Mouse (Mus musculus): Measurements from ENCODE around the gene Bcl7c. TPM values are rescaled to one million over a fixed set of nuclear protein-coding genes. Genes with fewer than 3 reads are reported as not detected.
"Not testable (repeated sequence)": the region's sequence is repeated elsewhere in the genome, so short reads cannot be mapped to it uniquely, and the experiment has no call there.

The Bcl7c gene
- total RNA-seq, 2 experiments from 2014 or later = 55.1 to 55.9 TPM

GRCm38 (mm10) chr7:127662926-127663325 lies 45.8 kb downstream of the Bcl7c start:
- DNase-seq (ENCODE audit: extremely low spot score in 1 of 2, low spot score in 2 of 2) = peak in 1 of 2 experiments; percentile 28
- intact Hi-C loops (cut with DNase I) = no loop called here

- intact Hi-C loops (cut with DNase I) = no loop called here
- no peak for DNase-seq (ENCODE audit: extremely low spot score in 1 of 2, low spot score in 2 of 2)
These were observed 46.9 kb downstream of the Bcl7c start for GRCm38 (mm10) chr7:127661833-127662232.

GRCm38 (mm10) chr7:127660882-127661281 lies 47.9 kb downstream of the Bcl7c start:
- intact Hi-C loops (cut with DNase I) = no loop called here
- no peak for DNase-seq (ENCODE audit: extremely low spot score in 1 of 2, low spot score in 2 of 2)

GRCm38 (mm10) chr7:127656946-127657345 lies 51.8 kb downstream of the Bcl7c start:
- intact Hi-C loops (cut with DNase I) = loop anchor here (5.0 kb wide), 1 partner anchor 85 kb away; the partner anchor contains the start of gene Fbxl19
- DNase-seq (ENCODE audit: extremely low spot score in 1 of 2, low spot score in 2 of 2) = peak; percentile 44 to 74

- no peak for DNase-seq (ENCODE audit: extremely low spot score in 1 of 2, low spot score in 2 of 2)
- intact Hi-C loops (cut with DNase I) = no loop called here
These were observed 54.4 kb downstream of the Bcl7c start for GRCm38 (mm10) chr7:127654318-127654717.

- intact Hi-C loops (cut with DNase I) = no loop called here
- DNase-seq (ENCODE audit: extremely low spot score in 1 of 2, low spot score in 2 of 2) = no peak
These were observed 56.7 kb downstream of the Bcl7c start for GRCm38 (mm10) chr7:127652050-127652449.

GRCm38 (mm10) chr7:127651624-127652023 lies 57.1 kb downstream of the Bcl7c start:
- intact Hi-C loops (cut with DNase I) = no loop called here
- DNase-seq (ENCODE audit: extremely low spot score in 1 of 2, low spot score in 2 of 2) = no peak

- intact Hi-C loops (cut with DNase I) = no loop called here
These were observed 59.5 kb downstream of the Bcl7c start for GRCm38 (mm10) chr7:127649206-127649605.

GRCm38 (mm10) chr7:127648516-127649201 lies 60.1 kb downstream of the Bcl7c start:
- DNase-seq (ENCODE audit: extremely low spot score in 1 of 2, low spot score in 2 of 2) = no peak
- intact Hi-C loops (cut with DNase I) = no loop called here

More at GRCm38 (mm10) chr7:127649206-127649605, 59.5 kb downstream of the Bcl7c start:
- no peak for DNase-seq (ENCODE audit: extremely low spot score in 1 of 2, low spot score in 2 of 2)

GRCm38 (mm10) chr7:127647576-127647975 lies 61.2 kb downstream of the Bcl7c start:
- intact Hi-C loops (cut with DNase I); DNase-seq (ENCODE audit: extremely low spot score in 1 of 2, low spot score in 2 of 2): not testable (repeated sequence)

- intact Hi-C loops (cut with DNase I) = no loop called here
- DNase-seq (ENCODE audit: extremely low spot score in 1 of 2, low spot score in 2 of 2) = no peak
These were observed 62.4 kb downstream of the Bcl7c start for GRCm38 (mm10) chr7:127646363-127646762.

GRCm38 (mm10) chr7:127642254-127642653 lies 66.5 kb downstream of the Bcl7c start:
- intact Hi-C loops (cut with DNase I) = no loop called here
- no peak for DNase-seq (ENCODE audit: extremely low spot score in 1 of 2, low spot score in 2 of 2)

GRCm38 (mm10) chr7:127641260-127641659 lies 67.5 kb downstream of the Bcl7c start:
- no peak for DNase-seq (ENCODE audit: extremely low spot score in 1 of 2, low spot score in 2 of 2)

GRCm38 (mm10) chr7:127636963-127637362 lies 71.8 kb downstream of the Bcl7c start:
- intact Hi-C loops (cut with DNase I) = no loop called here
- peak; percentile 73 to 91 for DNase-seq (ENCODE audit: extremely low spot score in 1 of 2, low spot score in 2 of 2)

More at GRCm38 (mm10) chr7:127641260-127641659, 67.5 kb downstream of the Bcl7c start:
- intact Hi-C loops (cut with DNase I) = no loop called here

GRCm38 (mm10) chr7:127631416-127631815 lies 77.3 kb downstream of the Bcl7c start:
- intact Hi-C loops (cut with DNase I) = no loop called here
- no peak for DNase-seq (ENCODE audit: extremely low spot score in 1 of 2, low spot score in 2 of 2)

- intact Hi-C loops (cut with DNase I) = no loop called here
- no peak for DNase-seq (ENCODE audit: extremely low spot score in 1 of 2, low spot score in 2 of 2)
These were observed 80.1 kb downstream of the Bcl7c start for GRCm38 (mm10) chr7:127628646-127629045.

GRCm38 (mm10) chr7:127626471-127626870 lies 82.3 kb downstream of the Bcl7c start:
- intact Hi-C loops (cut with DNase I) = no loop called here

GRCm38 (mm10) chr7:127626039-127626438 lies 82.7 kb downstream of the Bcl7c start:
- DNase-seq (ENCODE audit: extremely low spot score in 1 of 2, low spot score in 2 of 2) = no peak
- intact Hi-C loops (cut with DNase I) = no loop called here

More at GRCm38 (mm10) chr7:127626471-127626870, 82.3 kb downstream of the Bcl7c start:
- DNase-seq (ENCODE audit: extremely low spot score in 1 of 2, low spot score in 2 of 2) = no peak

GRCm38 (mm10) chr7:127618402-127618801 lies 90.3 kb downstream of the Bcl7c start:
- intact Hi-C loops (cut with DNase I); DNase-seq (ENCODE audit: extremely low spot score in 1 of 2, low spot score in 2 of 2): not testable (repeated sequence)

GRCm38 (mm10) chr7:127617962-127618361 lies 90.8 kb downstream of the Bcl7c start:
- DNase-seq (ENCODE audit: extremely low spot score in 1 of 2, low spot score in 2 of 2) = no peak
- intact Hi-C loops (cut with DNase I) = no loop called here

GRCm38 (mm10) chr7:127616881-127617280 lies 91.9 kb downstream of the Bcl7c start:
- no peak for DNase-seq (ENCODE audit: extremely low spot score in 1 of 2, low spot score in 2 of 2)
- intact Hi-C loops (cut with DNase I) = no loop called here
